Mouse (Mus musculus): Measurements from ENCODE around the gene Iqcf1. TPM values are rescaled to one million over a fixed set of nuclear protein-coding genes. Genes with fewer than 3 reads are reported as not detected.

The Iqcf1 gene
- polyA plus RNA-seq, 1 experiment = not detected

DNA sequence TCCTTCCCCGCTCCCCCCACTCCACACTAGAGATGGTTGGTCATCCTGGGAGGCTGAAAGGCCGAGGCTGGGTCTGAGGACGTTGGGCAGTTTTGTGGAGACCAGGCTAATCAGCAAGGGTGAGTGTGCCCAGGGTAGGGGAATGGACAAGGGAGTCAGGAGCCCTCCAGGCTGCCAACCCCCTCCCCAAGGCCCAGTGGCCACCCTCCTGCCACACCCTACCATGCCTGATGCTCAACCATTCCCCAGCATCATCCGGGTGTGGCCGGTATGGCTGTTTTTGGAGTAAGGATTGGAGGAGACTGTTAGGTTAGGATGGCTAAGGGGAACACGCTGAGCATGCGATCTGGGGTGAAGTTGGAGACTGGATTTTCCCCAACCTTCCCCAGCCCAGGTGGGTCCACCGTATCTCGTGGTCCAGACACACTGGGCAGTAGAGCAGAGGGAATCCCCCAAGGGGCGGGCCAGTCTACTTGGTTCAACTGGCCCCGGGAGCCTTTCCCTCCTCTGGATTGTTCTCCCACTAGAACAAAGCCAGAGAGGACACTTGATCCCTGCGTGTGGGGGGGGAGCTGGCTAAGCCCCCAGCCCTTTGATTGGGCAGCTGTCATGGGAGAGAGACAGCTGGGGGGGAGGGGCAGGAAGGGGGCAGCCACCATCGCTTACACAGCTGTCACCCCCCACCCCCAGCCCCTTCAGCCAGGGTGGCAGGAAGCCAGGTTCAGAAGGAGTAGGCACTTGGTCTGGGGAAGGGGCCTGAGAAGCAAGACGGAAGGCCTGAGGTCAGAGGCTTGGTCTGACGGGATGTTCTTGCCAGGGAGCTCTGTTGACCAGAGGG lies 43.2 kb upstream of the Iqcf1 start:
- H3K4me1 ChIP-seq (ENCODE audit: control insufficient read depth, insufficient read depth, low read length) = 0 out of 2 replicates have a peak, but pooled peaks cover 2% of the 10 kb centered on the region
- TF ChIP-seq POLR2A (IDR thresholded peaks at IDR 0.05; ENCODE audit: extremely low read depth, insufficient read depth, low read length) (no peak), CTCF (IDR thresholded peaks at IDR 0.05; ENCODE audit: extremely low read depth, insufficient read depth, low read length) (no peak)

DNA sequence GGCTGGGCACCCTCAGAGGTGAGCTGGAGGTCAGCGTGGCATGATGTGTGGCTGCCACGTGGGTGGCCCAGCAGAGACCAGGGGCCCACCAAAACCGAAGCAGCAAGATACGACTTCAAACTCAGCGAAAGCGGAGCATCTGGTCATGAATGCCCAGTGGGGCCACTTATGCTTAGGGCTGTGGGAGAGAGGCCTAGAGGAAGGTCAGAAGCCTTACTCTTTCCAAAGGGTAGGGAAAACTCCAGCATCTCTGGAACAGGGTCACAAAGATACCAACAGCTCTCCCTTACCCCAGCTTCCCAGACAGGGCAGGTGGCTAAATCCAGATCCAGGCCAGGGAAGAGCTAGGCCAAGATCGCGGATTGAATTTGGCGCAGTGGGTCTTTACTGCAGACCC lies 42.6 kb upstream of the Iqcf1 start:
- H3K4me1 ChIP-seq (ENCODE audit: control insufficient read depth, insufficient read depth, low read length) = 0 out of 2 replicates have a peak, but pooled peaks cover 2% of the 10 kb centered on the region
- H3K4me3 ChIP-seq (ENCODE audit: insufficient read depth, low read length) = no peak overlapping the region
- TF ChIP-seq POLR2A (IDR thresholded peaks at IDR 0.05; ENCODE audit: extremely low read depth, insufficient read depth, low read length) (no peak), CTCF (IDR thresholded peaks at IDR 0.05; ENCODE audit: extremely low read depth, insufficient read depth, low read length) (no peak)
- no peak overlapping the region for H3K27ac ChIP-seq (ENCODE audit: insufficient read depth, low read length)

More for the DNA sequence above, 43.2 kb upstream of the Iqcf1 start:
- H3K4me3 ChIP-seq (ENCODE audit: insufficient read depth, low read length) = no peak overlapping the region
- H3K27ac ChIP-seq (ENCODE audit: insufficient read depth, low read length) = no peak overlapping the region

DNA sequence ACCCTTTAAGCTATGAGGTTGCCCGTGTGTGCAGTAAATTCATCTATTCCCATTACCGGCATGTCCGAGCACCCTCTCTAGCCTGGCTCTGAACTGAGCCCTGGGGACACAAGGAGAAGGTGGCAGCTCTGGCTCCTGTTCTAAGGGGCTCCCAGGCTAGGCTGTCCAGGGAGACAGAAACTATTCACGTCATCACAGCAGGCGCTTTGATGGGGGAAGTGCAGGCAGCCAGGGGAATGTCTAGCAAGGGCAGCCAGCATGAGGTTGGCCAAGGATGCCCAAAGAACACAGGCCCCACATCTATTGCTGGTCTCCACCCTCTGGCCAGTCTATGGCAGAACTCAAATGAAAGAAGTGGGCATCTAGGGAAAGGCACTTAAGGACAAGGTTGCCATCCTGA lies 41.8 kb upstream of the Iqcf1 start:
- Histone ChIP-seq H3K4me3 (ENCODE audit: insufficient read depth, low read length) (no peak overlapping the region), H3K4me1 (ENCODE audit: control insufficient read depth, insufficient read depth, low read length) (0 out of 2 replicates have a peak, but pooled peaks cover 2% of the 10 kb centered on the region), H3K27ac (ENCODE audit: insufficient read depth, low read length) (no peak overlapping the region)
- TF ChIP-seq CTCF (IDR thresholded peaks at IDR 0.05; ENCODE audit: extremely low read depth, insufficient read depth, low read length) = no peak
- no peak for TF ChIP-seq POLR2A (IDR thresholded peaks at IDR 0.05; ENCODE audit: extremely low read depth, insufficient read depth, low read length)

DNA sequence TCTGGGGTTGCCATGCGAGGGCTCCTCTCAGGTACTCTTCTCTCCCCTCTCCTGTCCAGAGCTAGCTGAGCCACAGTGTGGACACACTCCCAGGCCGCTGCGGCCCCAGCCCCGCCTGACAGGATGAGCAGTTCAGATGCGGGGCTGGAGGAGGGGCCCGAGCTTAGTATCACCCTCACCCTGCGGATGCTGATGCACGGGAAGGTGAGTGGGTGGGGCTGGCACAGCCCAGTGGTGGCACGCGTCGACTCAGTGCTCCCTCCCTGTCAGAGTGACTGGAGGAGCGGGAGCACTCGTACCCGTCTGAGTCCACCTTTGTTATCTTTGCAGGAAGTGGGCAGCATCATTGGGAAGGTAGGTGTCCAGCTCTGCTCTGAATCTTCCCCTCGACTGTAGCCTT lies 39.8 kb upstream of the Iqcf1 start:
- Histone ChIP-seq H3K4me3 (ENCODE audit: insufficient read depth, low read length) (no peak overlapping the region), H3K4me1 (ENCODE audit: control insufficient read depth, insufficient read depth, low read length) (0 out of 2 replicates have a peak, but pooled peaks cover 4% of the 10 kb centered on the region), H3K27ac (ENCODE audit: insufficient read depth, low read length) (no peak overlapping the region)
- no peak for TF ChIP-seq CTCF (IDR thresholded peaks at IDR 0.05; ENCODE audit: extremely low read depth, insufficient read depth, low read length)
- no peak for TF ChIP-seq POLR2A (IDR thresholded peaks at IDR 0.05; ENCODE audit: extremely low read depth, insufficient read depth, low read length)

DNA sequence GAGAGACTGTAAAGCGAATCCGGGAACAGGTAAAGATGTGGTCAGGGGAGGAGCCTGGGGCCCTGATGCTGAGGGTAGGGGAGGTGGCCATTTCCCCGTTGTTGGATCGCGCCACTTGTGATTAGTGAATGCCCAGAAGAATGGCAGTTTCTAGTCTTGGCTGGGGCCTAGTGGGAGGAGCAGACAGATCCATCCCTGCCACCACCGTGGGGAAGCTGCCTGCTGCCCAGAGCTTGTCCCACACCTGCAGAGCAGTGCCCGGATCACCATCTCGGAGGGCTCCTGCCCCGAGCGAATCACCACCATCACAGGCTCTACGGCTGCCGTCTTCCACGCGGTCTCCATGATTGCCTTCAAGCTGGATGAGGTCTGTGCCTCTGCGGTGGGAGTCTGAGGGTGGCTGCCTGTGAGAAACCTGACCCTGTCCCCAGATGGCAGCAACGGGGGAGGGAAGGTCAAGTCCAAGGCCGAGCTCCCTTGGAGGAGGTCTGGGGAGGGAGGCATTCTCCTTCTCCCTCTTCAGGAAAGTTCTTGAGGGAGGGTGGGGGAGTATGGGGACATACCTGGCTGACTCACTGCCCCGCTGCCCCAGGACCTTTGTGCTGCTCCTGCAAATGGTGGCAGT lies 39.3 kb upstream of the Iqcf1 start:
- Histone ChIP-seq H3K4me3 (ENCODE audit: insufficient read depth, low read length) (no peak overlapping the region), H3K4me1 (ENCODE audit: control insufficient read depth, insufficient read depth, low read length) (0 out of 2 replicates have a peak, but pooled peaks cover 4% of the 10 kb centered on the region), H3K27ac (ENCODE audit: insufficient read depth, low read length) (no peak overlapping the region)
- TF ChIP-seq POLR2A (IDR thresholded peaks at IDR 0.05; ENCODE audit: extremely low read depth, insufficient read depth, low read length) (no peak), CTCF (IDR thresholded peaks at IDR 0.05; ENCODE audit: extremely low read depth, insufficient read depth, low read length) (no peak)

DNA sequence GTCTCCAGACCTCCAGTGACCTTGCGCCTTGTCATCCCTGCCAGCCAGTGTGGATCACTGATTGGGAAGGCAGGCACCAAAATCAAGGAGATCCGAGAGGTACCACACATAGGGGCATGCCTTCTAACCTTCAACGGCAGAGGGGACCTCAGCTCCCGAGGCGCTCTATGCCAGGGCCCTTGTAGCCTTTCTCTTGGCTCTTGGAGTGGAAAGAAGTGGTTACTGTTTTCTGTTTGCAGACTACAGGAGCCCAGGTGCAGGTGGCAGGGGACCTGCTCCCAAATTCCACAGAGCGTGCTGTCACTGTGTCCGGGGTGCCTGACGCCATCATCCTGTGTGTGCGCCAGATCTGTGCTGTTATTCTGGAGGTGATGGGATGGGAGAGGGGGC lies 38.7 kb upstream of the Iqcf1 start:
- TF ChIP-seq CTCF (IDR thresholded peaks at IDR 0.05; ENCODE audit: extremely low read depth, insufficient read depth, low read length) (no peak), POLR2A (IDR thresholded peaks at IDR 0.05; ENCODE audit: extremely low read depth, insufficient read depth, low read length) (no peak)
- 0 out of 2 replicates have a peak, but pooled peaks cover 4% of the 10 kb centered on the region for H3K4me1 ChIP-seq (ENCODE audit: control insufficient read depth, insufficient read depth, low read length)
- H3K27ac ChIP-seq (ENCODE audit: insufficient read depth, low read length) = no peak overlapping the region
- H3K4me3 ChIP-seq (ENCODE audit: insufficient read depth, low read length) = no peak overlapping the region

DNA sequence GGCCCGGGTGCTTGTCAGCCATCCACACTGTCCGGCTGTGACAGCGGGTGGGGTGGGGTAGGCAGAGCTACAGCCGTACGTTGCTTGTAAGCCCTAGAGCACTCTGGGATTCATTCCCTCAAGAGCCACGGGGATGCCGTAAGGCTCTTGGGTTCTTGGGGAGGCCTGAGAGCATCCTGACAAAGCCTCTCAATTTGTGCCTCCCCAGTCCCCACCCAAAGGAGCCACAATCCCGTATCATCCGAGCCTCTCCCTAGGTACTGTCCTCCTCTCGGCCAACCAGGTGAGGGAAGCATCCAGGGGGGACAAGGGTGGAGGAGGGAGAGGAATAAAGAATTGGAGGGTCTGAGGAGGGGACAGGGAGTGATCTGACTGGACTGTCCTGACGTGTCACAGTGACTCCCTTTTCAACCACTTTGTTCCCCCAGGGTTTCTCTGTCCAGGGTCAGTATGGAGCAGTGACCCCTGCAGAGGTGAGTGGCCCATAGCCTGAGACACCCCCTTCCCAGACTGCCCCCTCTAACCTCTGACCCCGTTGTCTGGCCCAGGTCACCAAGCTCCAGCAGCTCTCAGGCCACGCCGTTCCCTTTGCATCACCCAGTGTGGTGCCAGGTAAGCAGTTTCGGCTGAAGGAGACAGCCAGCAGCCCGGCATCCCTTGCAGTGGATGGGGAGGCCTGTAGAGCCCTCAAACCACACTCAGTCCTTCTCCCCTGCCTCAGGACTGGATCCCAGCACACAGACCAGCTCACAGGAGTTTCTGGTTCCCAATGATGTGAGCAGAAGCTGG lies 37.9 kb upstream of the Iqcf1 start:
- Histone ChIP-seq H3K27ac (ENCODE audit: insufficient read depth, low read length) (no peak overlapping the region), H3K4me1 (ENCODE audit: control insufficient read depth, insufficient read depth, low read length) (0 out of 2 replicates have a peak, but pooled peaks cover 4% of the 10 kb centered on the region), H3K4me3 (ENCODE audit: insufficient read depth, low read length) (no peak overlapping the region)
- TF ChIP-seq CTCF (IDR thresholded peaks at IDR 0.05; ENCODE audit: extremely low read depth, insufficient read depth, low read length) (no peak), POLR2A (IDR thresholded peaks at IDR 0.05; ENCODE audit: extremely low read depth, insufficient read depth, low read length) (no peak)

DNA sequence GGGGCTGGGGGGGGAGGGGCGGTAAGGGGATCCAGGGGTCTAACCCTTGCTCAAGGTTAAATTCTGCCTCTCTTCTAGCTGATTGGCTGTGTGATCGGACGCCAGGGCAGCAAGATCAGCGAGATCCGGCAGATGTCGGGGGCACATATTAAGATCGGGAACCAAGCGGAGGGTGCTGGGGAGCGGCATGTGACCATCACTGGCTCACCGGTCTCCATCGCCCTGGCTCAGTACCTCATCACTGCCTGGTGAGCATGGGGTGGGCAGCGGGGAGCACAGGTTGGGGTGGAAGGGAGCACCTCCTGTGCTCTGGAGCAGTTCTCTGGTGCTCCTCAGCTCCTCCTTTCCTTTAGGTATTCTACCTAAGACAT lies 37.4 kb upstream of the Iqcf1 start:
- TF ChIP-seq CTCF (IDR thresholded peaks at IDR 0.05; ENCODE audit: extremely low read depth, insufficient read depth, low read length) = no peak
- no peak for TF ChIP-seq POLR2A (IDR thresholded peaks at IDR 0.05; ENCODE audit: extremely low read depth, insufficient read depth, low read length)
- 0 out of 2 replicates have a peak, but pooled peaks cover 4% of the 10 kb centered on the region for H3K4me1 ChIP-seq (ENCODE audit: control insufficient read depth, insufficient read depth, low read length)
- H3K4me3 ChIP-seq (ENCODE audit: insufficient read depth, low read length) = no peak overlapping the region
- no peak overlapping the region for H3K27ac ChIP-seq (ENCODE audit: insufficient read depth, low read length)
